Mouse (Mus musculus) myocyte (in vitro differentiated cells): Measurements from ENCODE around the gene Irf3.

Experiments
- MYOG ChIP-seq, 3 experiments: IDR thresholded peaks; one replicate each; pipeline ENCODE4 v1.6.1; 2011; ENCODE audit warnings: control low read depth in 2 of 3, low read depth in 2 of 3, mild to moderate bottlenecking in 2 of 3; ENCODE audit not compliant: insufficient read length in 2 of 3, control insufficient read depth in 1 of 3, insufficient read depth in 1 of 3
- POLR2A ChIP-seq: IDR thresholded peaks from one replicate; pipeline ENCODE4 v1.6.1; 2011; ENCODE audit warnings: low read depth, mild to moderate bottlenecking, control low read depth, moderate library complexity; ENCODE audit not compliant: insufficient read length
- POLR2AphosphoS2 ChIP-seq: IDR thresholded peaks from one replicate; pipeline ENCODE4 v1.6.1; 2011; ENCODE audit warnings: low read depth, control low read depth; ENCODE audit not compliant: insufficient read length
- USF1 ChIP-seq: IDR thresholded peaks from one replicate; pipeline ENCODE4 v1.6.1; 2011; ENCODE audit warnings: low read depth, mild to moderate bottlenecking, control low read depth, moderate library complexity

GRCm38 (mm10) chr7:44958208-44958607 lies 39.2 kb upstream of the Irf3 start:
- no peak for TF ChIP-seq POLR2AphosphoS2
- TF ChIP-seq MYOG (IDR thresholded peaks at IDR 0.05; ENCODE audit: control insufficient read depth in 1 of 3, insufficient read depth in 1 of 3, insufficient read length in 2 of 3, low read depth in 2 of 3): no peak
- peak; percentile 51 for TF ChIP-seq USF1
- no peak for TF ChIP-seq POLR2A
